8 mouse cellular contexts compared by ENCODE assay signal in the genomic region with DNA sequence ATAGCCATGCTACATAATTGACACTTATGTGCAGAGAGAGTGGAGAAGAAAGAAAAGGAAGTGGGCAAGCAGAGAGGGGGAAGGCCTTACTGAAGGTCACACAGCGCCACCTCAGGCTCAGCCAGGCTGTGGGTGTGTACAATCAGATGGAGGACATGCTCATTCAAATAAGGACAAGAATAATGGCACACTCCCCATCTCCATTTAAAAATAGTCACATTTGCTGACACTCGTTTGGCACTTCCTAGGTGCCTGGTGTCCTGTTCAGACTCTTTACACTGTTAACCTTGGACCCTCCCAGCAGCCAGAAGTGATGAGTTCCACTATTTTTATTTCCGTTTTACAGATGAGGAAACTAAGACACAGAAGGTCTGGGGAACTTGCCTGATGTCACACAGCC. TPM values are rescaled to one million over a fixed set of nuclear protein-coding genes. Genes with fewer than 3 reads are reported as not detected.
DNase-seq lines count a peak whose midpoint lies in the region; ATAC-seq lines count a peak whose summit lies in the region.

No protein-coding gene starts in this region.

- DNase-seq in CD4-positive helper T cell, adult 2 months (ENCODE audit: low read depth, low spot score), result peak; percentile 79
- peak; percentile 53 for DNase-seq in MN1 (ENCODE audit: low spot score)
- peak; percentile 19 for DNase-seq in forebrain, embryonic 14.5 days (ENCODE audit: low spot score)
- no peak for DNase-seq in intestine, embryonic 14.5 days (ENCODE audit: low spot score)
- DNase-seq in lung, postnatal 25 days (ENCODE audit: low spot score), result peak; percentile 62
- peak; percentile 64 to 67 for DNase-seq in spleen, adult 18-20 months
- DNase-seq in urinary bladder, postnatal 4 days (ENCODE audit: low spot score in 2 of 2), result no peak
- no peak for DNase-seq in adrenal gland, postnatal 25 days

- H3K4me2 ChIP-seq in forebrain, embryonic 14.5 days (ENCODE audit: low read length), result peak overlapping the region; percentile 92
- H3K4me2 ChIP-seq in intestine, embryonic 14.5 days (ENCODE audit: low read length), result peak overlapping the region; percentile 87

- H3K36me3 ChIP-seq in forebrain, embryonic 14.5 days (ENCODE audit: control insufficient read depth, insufficient read depth, low read length), result no peaks in the 10 kb centered on the region
- no peaks in the 10 kb centered on the region for H3K36me3 ChIP-seq in intestine, embryonic 14.5 days (ENCODE audit: control insufficient read depth, insufficient read depth, low read length)

- H3K27ac ChIP-seq in forebrain, embryonic 14.5 days (ENCODE audit: low read depth, low read length), result peak overlapping the region; percentile 96
- H3K27ac ChIP-seq in intestine, embryonic 14.5 days (ENCODE audit: low read depth), result peak overlapping the region; percentile 87

- no peaks in the 10 kb centered on the region for H3K27me3 ChIP-seq in forebrain, embryonic 14.5 days (replicated peaks; ENCODE audit: control insufficient read depth, insufficient read depth, low read length)
- no peaks in the 10 kb centered on the region for H3K27me3 ChIP-seq in intestine, embryonic 14.5 days (replicated peaks; ENCODE audit: control insufficient read depth, insufficient read depth, low read length)

- no peak for ATAC-seq in forebrain, embryonic 14.5 days
- 0 out of 2 replicates have a peak, but pooled peaks have one; percentile 0 for ATAC-seq in intestine, embryonic 14.5 days (replicated peaks; ENCODE audit: low FRiP score, low TSS enrichment, low read depth)

- no peak overlapping the region for H3K4me3 ChIP-seq in forebrain, embryonic 14.5 days (ENCODE audit: low read depth, low read length)
- no peak overlapping the region for H3K4me3 ChIP-seq in intestine, embryonic 14.5 days (ENCODE audit: low read depth, low read length)

- H3K4me1 ChIP-seq in forebrain, embryonic 14.5 days (ENCODE audit: control insufficient read depth, insufficient read depth, low read length), result peaks cover 20% of the 10 kb centered on the region
- peaks cover 47% of the 10 kb centered on the region for H3K4me1 ChIP-seq in intestine, embryonic 14.5 days (replicated peaks; ENCODE audit: control insufficient read depth, insufficient read depth, low read length)

- 45% methylated on average over 3 of the region's 3 CpGs for WGBS in forebrain, embryonic 14.5 days
- WGBS in intestine, embryonic 14.5 days, result 50% methylated on average over 3 of the region's 3 CpGs

- peak overlapping the region; percentile 95 for H3K9ac ChIP-seq in forebrain, embryonic 14.5 days (ENCODE audit: low read length)
- H3K9ac ChIP-seq in intestine, embryonic 14.5 days (ENCODE audit: low read length), result peak overlapping the region; percentile 38; the same call in 1 of the 2 replicates

- no peaks in the 10 kb centered on the region for H3K9me3 ChIP-seq in forebrain, embryonic 14.5 days (replicated peaks; ENCODE audit: control insufficient read depth, low read length)
- H3K9me3 ChIP-seq in intestine, embryonic 14.5 days (ENCODE audit: control insufficient read depth, low read length), result no peaks in the 10 kb centered on the region

RNA-seq across cellular contexts. Expression of a gene that starts 0.7 kb away (rescaled TPM):
- polyA plus RNA-seq in forebrain, embryonic 14.5 days (2014; fragmentation: Nextera tagmentation; extraction: Ambion mirVana), result 45.6 and 71.7 TPM in 2 replicates
- 69.0 and 74.0 TPM in 2 replicates for polyA plus RNA-seq in intestine, embryonic 14.5 days (2014; fragmentation: Nextera tagmentation; extraction: Ambion mirVana)
- total RNA-seq in adrenal gland, postnatal 25 days (2021), result 598 and 906 TPM in 2 replicates

Comparison
In these comparisons a context has a peak if more than half of its experiments do, and no peak if none do; other contexts are left out.
1. DNase-seq: peak in CD4-positive helper T cell, adult 2 months (single experiment), MN1 (single experiment), forebrain, embryonic 14.5 days (single experiment), lung, postnatal 25 days (single experiment) and spleen, adult 18-20 months (2 of 2); none in intestine, embryonic 14.5 days (single experiment), urinary bladder, postnatal 4 days (0 of 2) and adrenal gland, postnatal 25 days (single experiment).